Mouse (Mus musculus) heart, embryonic 15.5 days (tissue): ENCODE measurements at regions not wholly inside any gene's neighbourhood (a gene's known extent, or its start where the extent isn't known, plus 50 kb on each side); places are given as distances from the start of the nearest gene placed in this dataset.

Experiments used
- ATAC-seq: fragments of 200-750 bp; cut with Nextera tagmentation; replicated peaks from 2 replicates; pipeline ENCODE4 v1.8.0; 2017; ENCODE audit warnings: low read depth, moderate TSS enrichment; ENCODE audit not compliant: insufficient number of reproducible peaks, insufficient read depth, low FRiP score
- H3K27ac ChIP-seq: fragments of 300-500 bp; sonication (generic); 2 replicates; pipeline ENCODE4 v1.5.1; 2015; ENCODE audit warnings: mild to moderate bottlenecking, inconsistent platforms
- H3K27me3 ChIP-seq: fragments of 300-500 bp; sonication (generic); 2 replicates; pipeline ENCODE4 v1.6.1; 2015; ENCODE audit warnings: inconsistent platforms
- H3K36me3 ChIP-seq: fragments of 300-500 bp; sonication (generic); 2 replicates; pipeline ENCODE4 v1.6.1; 2015; ENCODE audit warnings: mild to moderate bottlenecking, inconsistent platforms
- H3K4me1 ChIP-seq: fragments of 300-500 bp; sonication (generic); replicated peaks from 2 replicates; pipeline ENCODE4 v1.6.1; 2015; ENCODE audit warnings: inconsistent platforms
- H3K4me2 ChIP-seq: fragments of 300-500 bp; sonication (generic); 2 replicates; pipeline ENCODE4 v1.6.1; 2015; ENCODE audit warnings: inconsistent platforms, mild to moderate bottlenecking, moderate library complexity
- H3K4me3 ChIP-seq: fragments of 300-500 bp; sonication (generic); 2 replicates; pipeline ENCODE4 v1.5.1; 2015; ENCODE audit warnings: mild to moderate bottlenecking, inconsistent platforms
- H3K9ac ChIP-seq: fragments of 300-500 bp; sonication (generic); 2 replicates; pipeline ENCODE4 v1.6.1; 2015; ENCODE audit warnings: mild to moderate bottlenecking, inconsistent platforms
- H3K9me3 ChIP-seq: fragments of 300-500 bp; sonication (generic); replicated peaks from 2 replicates; pipeline ENCODE4 v1.6.1; 2016; ENCODE audit warnings: inconsistent platforms
- WGBS: fragments of 180-500 bp; shearing (Covaris S2); methylation state at CpG from one replicate; pipeline ENCODE4 v1.1.7; 2015; ENCODE audit warnings: mixed read lengths; 5-methylcytosine and 5-hydroxymethylcytosine counted together

GRCm38 (mm10) chr6:71050754-71051213 lies 93.5 kb downstream of the Thnsl2 start:
- ATAC-seq: no peak
- H3K9ac ChIP-seq: no peak overlapping the region
- no peaks in the 10 kb centered on the region for H3K9me3 ChIP-seq
- H3K27ac ChIP-seq: no peak overlapping the region
- H3K4me1 ChIP-seq: peaks cover 7% of the 10 kb centered on the region; the same call in 1 of the 2 replicates
- H3K4me3 ChIP-seq: no peak overlapping the region
- H3K4me2 ChIP-seq: no peak overlapping the region
- H3K27me3 ChIP-seq: peaks cover 12% of the 10 kb centered on the region
- 19% methylated on average over 14 of the region's 14 CpGs for WGBS
- no peaks in the 10 kb centered on the region for H3K36me3 ChIP-seq

- H3K36me3 ChIP-seq: no peaks in the 10 kb centered on the region
- no peaks in the 10 kb centered on the region for H3K27me3 ChIP-seq
- no peak overlapping the region for H3K4me2 ChIP-seq
- no peaks in the 10 kb centered on the region for H3K4me1 ChIP-seq
- ATAC-seq: no peak
- no peaks in the 10 kb centered on the region for H3K9me3 ChIP-seq
- no peak overlapping the region for H3K27ac ChIP-seq
- H3K9ac ChIP-seq: no peak overlapping the region
- WGBS: 54% methylated on average over 6 of the region's 6 CpGs
- H3K4me3 ChIP-seq: no peak overlapping the region
Observed at GRCm38 (mm10) chr6:71057209-71057858, 86.9 kb downstream of the Thnsl2 start.

- H3K4me3 ChIP-seq: no peak overlapping the region
- WGBS: 59% methylated on average over 7 of the region's 7 CpGs
- ATAC-seq: no peak
- no peak overlapping the region for H3K4me2 ChIP-seq
- no peaks in the 10 kb centered on the region for H3K9me3 ChIP-seq
- no peaks in the 10 kb centered on the region for H3K36me3 ChIP-seq
- H3K27ac ChIP-seq: no peak overlapping the region
- no peak overlapping the region for H3K9ac ChIP-seq
- no peaks in the 10 kb centered on the region for H3K27me3 ChIP-seq
- H3K4me1 ChIP-seq: no peaks in the 10 kb centered on the region
Observed at GRCm38 (mm10) chr6:71060116-71060515, 84.1 kb downstream of the Thnsl2 start.

- no peak for ATAC-seq
- H3K9ac ChIP-seq: no peak overlapping the region
- no peaks in the 10 kb centered on the region for H3K4me1 ChIP-seq
- no peak overlapping the region for H3K27ac ChIP-seq
- no peak overlapping the region for H3K4me3 ChIP-seq
- H3K4me2 ChIP-seq: no peak overlapping the region
- no peaks in the 10 kb centered on the region for H3K27me3 ChIP-seq
- H3K9me3 ChIP-seq: no peaks in the 10 kb centered on the region
- 66% methylated on average over 4 of the region's 4 CpGs for WGBS
- no peaks in the 10 kb centered on the region for H3K36me3 ChIP-seq
Observed at GRCm38 (mm10) chr6:71062980-71063379, 81.3 kb downstream of the Thnsl2 start.

GRCm38 (mm10) chr6:71065428-71065827 lies 78.8 kb downstream of the Thnsl2 start:
- H3K4me2 ChIP-seq: no peak overlapping the region
- no peak overlapping the region for H3K27ac ChIP-seq
- H3K4me3 ChIP-seq: no peak overlapping the region
- H3K9me3 ChIP-seq: no peaks in the 10 kb centered on the region
- ATAC-seq: no peak
- no peaks in the 10 kb centered on the region for H3K4me1 ChIP-seq
- no peaks in the 10 kb centered on the region for H3K27me3 ChIP-seq
- WGBS: 51% methylated on average over 6 of the region's 6 CpGs
- H3K36me3 ChIP-seq: no peaks in the 10 kb centered on the region
- H3K9ac ChIP-seq: no peak overlapping the region

GRCm38 (mm10) chr6:71069229-71069628 lies 75.0 kb downstream of the Thnsl2 start:
- no peak for ATAC-seq
- no peak overlapping the region for H3K9ac ChIP-seq
- no peaks in the 10 kb centered on the region for H3K4me1 ChIP-seq
- H3K36me3 ChIP-seq: no peaks in the 10 kb centered on the region
- no peaks in the 10 kb centered on the region for H3K9me3 ChIP-seq
- no peak overlapping the region for H3K4me2 ChIP-seq
- H3K27me3 ChIP-seq: no peaks in the 10 kb centered on the region
- no peak overlapping the region for H3K27ac ChIP-seq
- no peak overlapping the region for H3K4me3 ChIP-seq
- WGBS: 42% methylated on average over 4 of the region's 4 CpGs

- H3K27ac ChIP-seq: no peak overlapping the region
- WGBS: 57% methylated on average over 5 of the region's 5 CpGs
Observed at GRCm38 (mm10) chr6:71074789-71075191, 69.4 kb downstream of the Thnsl2 start.

More at GRCm38 (mm10) chr6:71074789-71075191, 69.4 kb downstream of the Thnsl2 start:
- ATAC-seq: no peak
- Histone ChIP-seq H3K27me3 (no peaks in the 10 kb centered on the region), H3K9me3 (no peaks in the 10 kb centered on the region), H3K4me3 (no peak overlapping the region), H3K36me3 (no peaks in the 10 kb centered on the region), H3K4me2 (no peak overlapping the region), H3K9ac (no peak overlapping the region), H3K4me1 (no peaks in the 10 kb centered on the region)
